Mouse (Mus musculus) midbrain, embryonic 15.5 days (tissue): ENCODE results near the gene S100a4. TPM values are rescaled to one million over a fixed set of nuclear protein-coding genes. Genes with fewer than 3 reads are reported as not detected.

Experiments used
- ATAC-seq: fragments of 200-750 bp; cut with Nextera tagmentation; replicated peaks from 2 replicates; pipeline ENCODE4 v1.8.0; 2017; ENCODE audit warnings: moderate TSS enrichment
- H3K27ac ChIP-seq: fragments of 300-500 bp; sonication (generic); 2 replicates; pipeline ENCODE4 v1.5.1; 2015; ENCODE audit warnings: mild to moderate bottlenecking, inconsistent platforms
- H3K27me3 ChIP-seq: fragments of 300-500 bp; sonication (generic); replicated peaks from 2 replicates; pipeline ENCODE4 v1.6.1; 2015; ENCODE audit warnings: inconsistent platforms
- H3K36me3 ChIP-seq: fragments of 300-500 bp; sonication (generic); replicated peaks from 2 replicates; pipeline ENCODE4 v1.6.1; 2015; ENCODE audit warnings: inconsistent platforms
- H3K4me1 ChIP-seq: fragments of 300-500 bp; sonication (generic); 2 replicates; pipeline ENCODE4 v1.6.1; 2015; ENCODE audit warnings: inconsistent platforms
- H3K4me2 ChIP-seq: fragments of 300-500 bp; sonication (generic); 2 replicates; pipeline ENCODE4 v1.6.1; 2015; ENCODE audit warnings: inconsistent platforms, mild to moderate bottlenecking, moderate library complexity
- H3K4me3 ChIP-seq: fragments of 300-500 bp; sonication (generic); 2 replicates; pipeline ENCODE4 v1.5.1; 2015; ENCODE audit warnings: mild to moderate bottlenecking, inconsistent platforms
- H3K9ac ChIP-seq: fragments of 300-500 bp; sonication (generic); 2 replicates; pipeline ENCODE4 v1.6.1; 2015; ENCODE audit warnings: mild to moderate bottlenecking, inconsistent platforms
- H3K9me3 ChIP-seq: fragments of 300-500 bp; sonication (generic); 2 replicates; pipeline ENCODE4 v1.6.1; 2016; ENCODE audit warnings: inconsistent platforms
- WGBS: fragments of 180-500 bp; shearing (Covaris S2); methylation state at CpG from one replicate; pipeline ENCODE4 v1.1.7; 2015; ENCODE audit warnings: mixed read lengths; 5-methylcytosine and 5-hydroxymethylcytosine counted together
- polyA plus RNA-seq: library from polyadenylated mRNA; unstranded; fragments of >200 nt; fragmentation: Nextera tagmentation; extraction: Ambion mirVana; gene quantifications from 2 replicates; pipeline ENCODE4 v1.2.1, GENCODE M21; 2015

The S100a4 gene
- polyA plus RNA-seq, 1 experiment from 2014 or later = 0.52 TPM

DNA sequence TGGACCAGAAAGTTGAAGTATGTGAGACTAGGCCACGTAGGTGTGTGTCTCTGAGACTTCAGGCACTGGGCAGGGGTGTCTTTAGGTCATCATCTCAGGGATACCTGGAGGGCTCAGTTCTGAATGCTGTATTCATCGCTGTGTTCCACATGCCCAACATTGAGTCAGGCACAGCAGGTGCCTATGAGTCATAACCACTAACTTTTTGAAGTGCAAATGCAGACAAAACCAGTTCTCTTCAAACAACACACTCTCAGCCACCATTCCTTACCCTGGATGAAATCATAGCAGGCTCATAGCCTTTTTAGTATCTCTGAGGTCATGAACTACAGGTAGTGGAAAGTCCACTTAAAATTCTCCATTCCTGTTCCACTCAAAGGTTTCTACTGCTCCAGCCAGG, 25.7 kb downstream of the S100a4 start:
- H3K9ac ChIP-seq = no peak overlapping the region
- no peaks in the 10 kb centered on the region for H3K27me3 ChIP-seq
- H3K9me3 ChIP-seq = no peaks in the 10 kb centered on the region
- no peak overlapping the region for H3K27ac ChIP-seq
- H3K4me2 ChIP-seq = no peak overlapping the region
- no peaks in the 10 kb centered on the region for H3K36me3 ChIP-seq
- no peak for ATAC-seq
- no peak overlapping the region for H3K4me3 ChIP-seq
- no peaks in the 10 kb centered on the region for H3K4me1 ChIP-seq
- 86% methylated on average over 2 of the region's 2 CpGs for WGBS

DNA sequence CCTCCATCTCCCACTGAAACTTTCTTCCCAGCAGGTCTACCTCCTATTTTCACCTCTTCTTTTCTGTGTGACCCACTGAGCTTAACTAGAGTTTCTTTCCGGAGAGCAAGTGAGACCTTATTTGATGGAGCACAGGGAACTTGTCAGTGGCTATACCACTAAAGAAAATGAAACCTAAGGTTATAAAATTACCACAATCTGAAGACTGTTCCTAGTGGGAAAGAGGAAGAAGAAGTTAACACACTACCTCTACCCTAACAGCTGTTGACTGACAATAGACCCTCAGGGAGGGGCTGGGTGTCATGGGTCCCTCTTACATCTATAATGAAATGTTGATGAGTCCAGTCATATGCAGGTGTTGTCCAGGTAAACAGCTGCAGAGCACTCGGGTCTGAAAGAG, 28.4 kb downstream of the S100a4 start:
- no peaks in the 10 kb centered on the region for H3K36me3 ChIP-seq
- H3K9ac ChIP-seq = no peak overlapping the region
- H3K4me2 ChIP-seq = no peak overlapping the region
- 80% methylated on average over 2 of the region's 2 CpGs for WGBS
- ATAC-seq = no peak
- H3K9me3 ChIP-seq = no peaks in the 10 kb centered on the region
- no peaks in the 10 kb centered on the region for H3K27me3 ChIP-seq
- H3K4me1 ChIP-seq = no peaks in the 10 kb centered on the region
- no peak overlapping the region for H3K27ac ChIP-seq
- H3K4me3 ChIP-seq = no peak overlapping the region

DNA sequence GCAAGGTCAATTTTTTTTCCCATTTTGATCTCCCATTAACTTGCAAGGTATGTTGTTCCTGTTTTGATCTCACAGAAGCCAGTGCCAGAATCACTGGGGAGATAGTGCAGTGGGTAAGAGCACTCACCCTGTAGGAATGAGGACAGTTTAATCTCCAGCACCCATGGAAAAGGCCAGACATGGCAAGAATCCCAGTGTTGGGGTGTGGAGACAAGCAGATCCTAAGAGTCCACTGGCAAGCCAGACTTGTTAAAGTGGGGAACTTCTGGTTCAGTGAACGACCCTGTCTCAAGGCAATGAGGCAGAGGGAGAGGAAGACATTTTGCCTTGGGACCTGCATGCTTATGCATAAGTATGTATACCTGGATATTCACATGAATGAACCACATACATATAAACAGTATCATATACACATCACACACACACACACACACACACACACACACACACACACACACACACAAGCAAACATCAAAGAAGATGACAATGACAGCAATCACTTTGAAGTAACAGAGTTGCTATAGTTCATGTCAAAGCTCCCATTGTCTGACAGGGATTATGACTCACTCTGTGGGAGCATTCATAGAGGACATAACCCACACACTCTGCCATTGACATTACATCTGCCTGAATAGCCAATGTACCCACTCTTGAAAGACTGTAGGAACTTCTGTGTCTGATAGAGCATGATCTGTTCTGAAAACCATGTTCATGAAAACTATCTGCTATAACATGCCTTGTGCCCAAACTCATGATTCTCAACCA, 35.1 kb downstream of the S100a4 start:
- H3K27ac ChIP-seq = no peak overlapping the region
- H3K4me1 ChIP-seq = no peaks in the 10 kb centered on the region
- no peaks in the 10 kb centered on the region for H3K9me3 ChIP-seq
- H3K4me3 ChIP-seq = no peak overlapping the region
- no peaks in the 10 kb centered on the region for H3K27me3 ChIP-seq
- H3K9ac ChIP-seq = no peak overlapping the region
- ATAC-seq = no peak
- no peaks in the 10 kb centered on the region for H3K36me3 ChIP-seq
- WGBS = 77% methylated on average over 1 of the region's 1 CpGs
- H3K4me2 ChIP-seq = no peak overlapping the region

DNA sequence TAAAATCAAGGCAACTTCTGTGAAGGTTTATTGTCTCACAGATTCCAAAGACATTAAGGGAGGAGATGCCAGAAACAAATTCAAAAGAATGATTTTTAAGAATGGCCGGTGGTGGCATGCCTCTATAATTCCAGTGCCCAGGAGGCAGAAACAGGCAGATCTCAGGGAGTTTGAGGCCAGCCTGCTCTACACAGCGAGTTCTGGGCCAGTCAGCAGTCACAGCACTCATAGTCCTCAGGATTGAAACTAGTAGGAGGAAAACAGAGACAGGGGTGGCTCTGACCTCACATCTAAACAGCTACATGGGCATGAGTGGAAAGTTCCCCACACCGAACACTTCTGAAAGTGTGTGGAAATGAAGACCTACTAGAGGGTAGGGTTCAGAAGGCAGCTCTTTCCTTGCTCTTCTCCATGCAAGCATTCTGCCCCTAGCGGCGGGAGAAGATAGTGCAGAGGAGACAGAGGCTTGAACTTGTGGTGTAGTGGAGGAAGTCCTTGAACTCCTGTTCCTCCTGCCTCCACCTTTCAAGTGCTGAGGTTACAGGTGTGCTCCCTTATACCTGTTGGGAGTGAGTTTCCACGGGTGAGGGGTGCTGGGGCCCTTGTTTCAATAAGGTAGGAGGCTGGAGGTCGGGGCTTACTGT, 36.1 kb downstream of the S100a4 start:
- no peak overlapping the region for H3K27ac ChIP-seq
- no peak overlapping the region for H3K4me2 ChIP-seq
- 53% methylated on average over 7 of the region's 7 CpGs for WGBS
- no peaks in the 10 kb centered on the region for H3K36me3 ChIP-seq
- no peak for ATAC-seq
- H3K9me3 ChIP-seq = no peaks in the 10 kb centered on the region
- H3K27me3 ChIP-seq = no peaks in the 10 kb centered on the region
- no peak overlapping the region for H3K9ac ChIP-seq
- no peaks in the 10 kb centered on the region for H3K4me1 ChIP-seq
- H3K4me3 ChIP-seq = no peak overlapping the region

DNA sequence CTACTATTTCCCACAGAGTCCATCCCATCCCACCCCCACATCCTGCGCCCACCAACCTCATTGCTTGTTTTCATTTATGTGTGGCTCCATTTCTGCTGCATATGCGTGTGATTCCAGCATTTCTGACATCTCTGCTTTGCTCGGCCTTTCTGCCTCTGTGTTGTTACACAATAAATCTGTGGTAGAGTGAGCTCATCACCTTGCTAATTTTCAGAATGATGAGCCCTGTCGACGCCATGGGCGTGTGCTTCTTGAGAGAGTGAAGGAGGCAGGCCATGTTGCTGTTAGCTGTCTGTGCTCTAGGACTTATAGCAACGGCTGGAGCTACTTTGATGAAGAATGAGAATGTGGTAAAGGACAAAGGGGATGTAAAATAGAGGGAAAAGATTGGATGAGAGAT, 37.4 kb downstream of the S100a4 start:
- H3K4me3 ChIP-seq = no peak overlapping the region
- H3K4me2 ChIP-seq = no peak overlapping the region
- H3K9me3 ChIP-seq = no peaks in the 10 kb centered on the region
- ATAC-seq = no peak
- no peaks in the 10 kb centered on the region for H3K4me1 ChIP-seq
- H3K9ac ChIP-seq = no peak overlapping the region
- H3K36me3 ChIP-seq = no peaks in the 10 kb centered on the region
- no peaks in the 10 kb centered on the region for H3K27me3 ChIP-seq
- H3K27ac ChIP-seq = no peak overlapping the region
- WGBS = 89% methylated on average over 7 of the region's 7 CpGs

DNA sequence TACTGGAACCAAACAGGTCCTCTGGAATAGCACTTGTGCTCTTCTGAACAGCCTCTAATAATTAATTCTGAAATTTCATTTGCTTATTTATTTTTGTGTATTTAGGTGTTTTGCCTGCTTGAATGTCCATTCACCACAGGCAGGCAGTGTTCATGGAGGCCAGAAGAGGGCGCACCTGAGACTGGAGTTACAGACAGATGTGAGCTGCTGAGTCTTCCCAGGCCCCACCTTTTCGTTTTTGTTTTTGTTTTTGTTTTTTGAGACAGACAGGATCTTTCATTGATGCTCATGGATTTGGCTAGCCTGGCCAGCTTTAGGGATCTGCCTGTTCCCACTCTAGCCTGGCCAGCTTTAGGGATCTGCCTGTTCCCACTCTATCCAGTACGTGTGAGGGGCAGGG, 40.6 kb downstream of the S100a4 start:
- no peak overlapping the region for H3K4me3 ChIP-seq
- H3K27ac ChIP-seq = no peak overlapping the region
- 52% methylated on average over 3 of the region's 3 CpGs for WGBS
- H3K9ac ChIP-seq = no peak overlapping the region
- no peaks in the 10 kb centered on the region for H3K4me1 ChIP-seq
- no peak for ATAC-seq
- H3K27me3 ChIP-seq = no peaks in the 10 kb centered on the region
- no peak overlapping the region for H3K4me2 ChIP-seq
- no peaks in the 10 kb centered on the region for H3K9me3 ChIP-seq
- no peaks in the 10 kb centered on the region for H3K36me3 ChIP-seq

DNA sequence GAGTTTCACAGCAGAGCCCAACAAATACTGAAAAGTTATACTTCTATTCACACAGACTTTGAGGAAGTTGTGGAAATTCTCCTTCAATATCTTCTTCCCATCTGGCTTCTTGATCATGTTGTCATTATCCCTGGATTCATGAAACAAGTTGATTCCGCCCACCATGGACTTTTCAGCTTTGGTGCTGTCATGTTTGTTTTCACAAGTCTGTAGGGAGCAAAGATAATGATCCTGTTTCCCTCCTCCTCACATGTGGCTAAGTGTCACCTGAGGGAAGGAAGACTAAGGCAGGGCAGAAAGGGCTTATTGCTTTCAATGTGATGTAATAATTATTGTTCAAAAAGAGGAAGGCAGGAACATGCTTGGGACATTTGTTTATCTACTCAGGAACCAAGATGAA, 43.7 kb downstream of the S100a4 start:
- no peak overlapping the region for H3K27ac ChIP-seq
- no peak overlapping the region for H3K4me2 ChIP-seq
- no peaks in the 10 kb centered on the region for H3K36me3 ChIP-seq
- H3K27me3 ChIP-seq = no peaks in the 10 kb centered on the region
- H3K9ac ChIP-seq = no peak overlapping the region
- ATAC-seq = no peak
- H3K4me1 ChIP-seq = no peaks in the 10 kb centered on the region
- 81% methylated on average over 1 of the region's 1 CpGs for WGBS
- no peaks in the 10 kb centered on the region for H3K9me3 ChIP-seq
- H3K4me3 ChIP-seq = no peak overlapping the region

DNA sequence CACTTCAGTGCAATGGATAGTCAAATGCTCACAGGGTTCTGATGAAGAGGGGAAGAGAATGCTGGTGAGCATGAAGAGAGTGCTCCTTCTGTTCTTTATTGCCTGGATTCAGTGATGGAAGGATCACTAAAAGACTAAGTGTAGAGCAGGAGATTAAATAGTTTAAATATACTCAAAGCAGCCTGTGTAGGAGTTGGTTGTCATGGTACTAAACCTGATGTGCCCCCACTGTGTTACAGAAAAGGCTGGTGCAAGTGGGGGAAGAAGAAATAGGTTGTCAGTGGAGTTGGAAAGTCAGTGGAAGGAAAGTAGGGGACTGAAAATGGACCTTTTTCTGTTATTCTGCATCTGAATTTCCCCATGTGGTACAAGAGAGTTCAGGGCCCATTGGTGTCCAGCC, 45.4 kb downstream of the S100a4 start:
- Histone ChIP-seq H3K27ac (no peak overlapping the region), H3K4me2 (no peak overlapping the region), H3K9ac (no peak overlapping the region), H3K4me1 (no peaks in the 10 kb centered on the region), H3K27me3 (no peaks in the 10 kb centered on the region), H3K9me3 (no peaks in the 10 kb centered on the region), H3K4me3 (no peak overlapping the region), H3K36me3 (no peaks in the 10 kb centered on the region)
- no peak for ATAC-seq

DNA sequence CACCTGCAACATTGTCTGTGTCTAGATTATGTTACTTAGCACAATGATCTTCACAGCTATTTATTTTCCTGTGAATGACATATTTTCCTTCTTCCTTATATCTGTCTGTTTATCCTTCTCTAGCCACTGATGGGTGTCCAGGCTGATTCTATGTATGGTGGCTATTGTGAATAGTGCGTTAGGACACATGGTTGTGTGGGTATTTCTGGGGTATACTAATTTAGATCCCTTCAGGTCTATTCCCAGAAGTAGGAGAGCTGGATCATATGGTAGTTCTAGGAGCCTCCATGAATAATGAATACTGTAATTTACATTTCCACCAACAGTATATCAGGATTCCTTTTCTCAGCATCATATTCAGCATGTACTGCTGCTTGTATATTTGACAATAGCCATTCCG, 46.3 kb downstream of the S100a4 start:
- H3K27ac ChIP-seq = no peak overlapping the region
- no peaks in the 10 kb centered on the region for H3K9me3 ChIP-seq
- no peak for ATAC-seq
- no peak overlapping the region for H3K9ac ChIP-seq
- H3K4me2 ChIP-seq = no peak overlapping the region
- WGBS = 94% methylated on average over 2 of the region's 2 CpGs
- no peaks in the 10 kb centered on the region for H3K4me1 ChIP-seq
- no peaks in the 10 kb centered on the region for H3K36me3 ChIP-seq
- no peak overlapping the region for H3K4me3 ChIP-seq
- no peaks in the 10 kb centered on the region for H3K27me3 ChIP-seq

DNA sequence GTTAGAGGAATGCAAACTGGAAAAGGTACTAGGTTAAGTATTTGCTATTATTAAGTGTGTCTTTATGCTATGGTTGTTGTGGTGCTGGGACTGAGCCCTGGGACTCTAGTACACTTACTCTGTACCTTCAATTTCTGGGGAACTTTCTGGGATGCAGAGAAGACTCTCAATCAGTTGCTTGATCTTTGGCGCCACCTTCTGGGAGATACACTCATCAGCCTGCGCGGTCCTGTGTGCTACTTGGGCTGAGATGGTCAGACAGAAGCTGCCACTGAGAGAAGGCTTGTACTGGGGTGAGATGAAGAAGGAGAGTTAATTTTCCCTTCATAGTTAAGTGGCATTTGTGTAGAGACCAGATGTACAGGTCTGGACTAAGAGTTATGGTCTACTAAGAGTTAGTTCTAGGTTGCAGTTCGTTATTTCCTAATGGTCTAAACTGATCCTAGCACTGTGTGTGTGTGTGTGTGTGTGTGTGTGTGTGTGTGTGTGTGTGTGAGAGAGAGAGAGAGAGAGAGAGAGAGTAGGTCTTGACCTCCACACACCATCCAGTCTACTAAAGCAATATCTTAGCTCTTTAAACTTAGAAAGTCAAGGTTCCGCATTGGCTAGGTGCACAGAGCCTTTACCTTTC, 49.4 kb downstream of the S100a4 start:
- no peak overlapping the region for H3K4me3 ChIP-seq
- WGBS = 38% methylated on average over 5 of the region's 5 CpGs
- H3K36me3 ChIP-seq = no peaks in the 10 kb centered on the region
- H3K9ac ChIP-seq = no peak overlapping the region
- ATAC-seq = peak; percentile 92
- no peaks in the 10 kb centered on the region for H3K4me1 ChIP-seq
- H3K9me3 ChIP-seq = no peaks in the 10 kb centered on the region
- H3K27me3 ChIP-seq = no peaks in the 10 kb centered on the region
- H3K27ac ChIP-seq = no peak overlapping the region
- H3K4me2 ChIP-seq = no peak overlapping the region

DNA sequence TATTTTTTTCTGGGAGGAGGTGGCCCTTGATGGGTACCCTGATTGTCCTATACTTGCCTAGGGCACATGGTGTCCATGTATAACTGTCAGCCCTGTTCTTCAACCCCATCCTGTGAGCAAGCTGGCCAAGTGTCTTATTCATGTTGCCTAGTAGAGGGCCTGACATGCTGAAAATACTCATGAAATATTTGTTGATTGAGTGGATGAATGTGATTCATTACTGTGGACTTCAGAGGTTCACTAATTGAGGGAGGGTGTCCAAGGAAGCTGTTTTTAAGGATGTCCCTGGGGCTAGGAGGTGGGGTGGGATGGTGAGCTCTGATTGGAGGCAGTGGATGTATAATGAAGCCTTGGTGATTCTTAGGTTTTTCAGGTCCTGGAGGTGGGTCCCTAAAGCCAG, 50.1 kb downstream of the S100a4 start, which contains the start of gene S100a7a:
TSS of gene S100a7a (plus strand) at position 301 of the 400 bp plus-strand sequence.
- H3K27ac ChIP-seq = no peak within 1 kb of the TSS
- H3K9me3 ChIP-seq = no peaks in the 10 kb centered on the region
- no peaks in the 10 kb centered on the region for H3K4me1 ChIP-seq
- H3K4me2 ChIP-seq = no peak within 1 kb of the TSS
- no peak within 1 kb of the TSS for H3K4me3 ChIP-seq
- H3K9ac ChIP-seq = no peak within 1 kb of the TSS
- ATAC-seq = no peak
- H3K27me3 ChIP-seq = no peaks in the 10 kb centered on the region
- H3K36me3 ChIP-seq = no peaks in the 10 kb centered on the region
